Mouse (Mus musculus): ENCODE data around the gene Wfdc8.

GRCm38 (mm10) chr2:164564346-164564745 is 49.1 kb downstream of the Wfdc8 start:
- TF ChIP-seq CTCF (IDR thresholded peaks at IDR 0.05; ENCODE audit: control insufficient read depth, insufficient read depth, insufficient read length) (no peak), CEBPB (IDR thresholded peaks at IDR 0.05; ENCODE audit: low read depth) (no peak)

Measured in C2C12 (cell line).